Mouse (Mus musculus) E14TG2a.4 (cell line): ENCODE data around the gene Degs2.

Experiments
- CTCF ChIP-seq: conservative IDR thresholded peaks from 2 replicates; pipeline ENCODE4 v1.5.1; 2014; ENCODE audit warnings: low read length
- NANOG ChIP-seq: IDR thresholded peaks from 2 replicates; pipeline ENCODE4 v1.6.1; 2014; ENCODE audit warnings: borderline replicate concordance, low read length, mixed read lengths

GRCm38 (mm10) chr12:108651053-108651660, 51.0 kb downstream of the Degs2 start:
- TF ChIP-seq CTCF (no peak), NANOG (no peak)
